Mouse (Mus musculus) T-cell, adult 66 days (primary cell): ENCODE data around the gene Plin3. TPM values are rescaled to one million over a fixed set of nuclear protein-coding genes. Genes with fewer than 3 reads are reported as not detected.

Experiments used
- total RNA-seq, 2 experiments: library from RNA; stranded (reverse); gene quantifications; 3 replicates in 1 of 2; 4 replicates in 1 of 2; pipeline ENCODE4 v1.2.4; 2023

Gene Plin3
- total RNA-seq, result 10 to 100 TPM; 14.7 to 22.4 TPM

GRCm38 (mm10) chr17:56292531-56293222, at the start of gene Plin3:
Gene Plin3, minus strand, starts transcription at chr17:56292873.

GRCm38 (mm10) chr17:56325450-56326152, 32.9 kb upstream of the Plin3 start, which contains the start of gene Kdm4b:
Gene Kdm4b, plus strand, starts transcription at chr17:56326062.

GRCm38 (mm10) chr17:56303160-56303846, 10.6 kb upstream of the Plin3 start, which contains the start of gene Uhrf1:
Gene Uhrf1, plus strand, starts transcription at chr17:56303321.

GRCm38 (mm10) chr17:56300186-56300585, 7.5 kb upstream of the Plin3 start, which contains the start of gene Arrdc5:
Gene Arrdc5, minus strand, starts transcription at chr17:56300286.

GRCm38 (mm10) chr17:56276643-56277566, 15.8 kb downstream of the Plin3 start, which contains the start of gene Ticam1:
Gene Ticam1, minus strand, starts transcription at chr17:56276786.

GRCm38 (mm10) chr17:56256239-56256881, 36.3 kb downstream of the Plin3 start, which contains the start of gene Fem1a:
Gene Fem1a, plus strand, starts transcription at chr17:56256810.

Other genes starting within 250 kb of the Plin3 start
- 10 to 100 TPM; 66.9 to 74.8 TPM for gene Ubxn6, start 217.8 kb downstream of the Plin3 start, total RNA-seq
- 100 to 1,000 TPM; 103 to 106 TPM for gene Hdgfl2, start 213.2 kb downstream of the Plin3 start, total RNA-seq
- not detected for gene Plin4, start 183.1 kb downstream of the Plin3 start, total RNA-seq
- gene Plin5, start 175.3 kb downstream of the Plin3 start, total RNA-seq, result not detected
- gene Lrg1, start 170.9 kb downstream of the Plin3 start, total RNA-seq, result not detected
- not detected for gene Sema6b, start 152.5 kb downstream of the Plin3 start, total RNA-seq
- 10 to 100 TPM; 13.1 to 14.9 TPM for gene Tnfaip8l1, start 130.4 kb downstream of the Plin3 start, total RNA-seq
- 10 to 100 TPM; 51.6 to 52.0 TPM for gene Mydgf, start 109.0 kb downstream of the Plin3 start, total RNA-seq
- gene Dpp9, start 74.0 kb downstream of the Plin3 start, total RNA-seq, result 10 to 100 TPM; 50.3 to 51.5 TPM
- gene Fem1a, start 36.1 kb downstream of the Plin3 start, total RNA-seq, result 10 to 100 TPM; 27.4 to 27.7 TPM
- gene Ticam1, start 16.1 kb downstream of the Plin3 start, total RNA-seq, result 10 to 100 TPM; 12.2 to 13.1 TPM
- gene Arrdc5, start 7.4 kb upstream of the Plin3 start, total RNA-seq, result not detected
- 10 to 100 TPM; 12.3 to 16.8 TPM for gene Uhrf1, start 10.4 kb upstream of the Plin3 start, total RNA-seq
- 10 to 100 TPM; 67.1 to 81.0 TPM for gene Kdm4b, start 33.2 kb upstream of the Plin3 start, total RNA-seq
- 10 to 100 TPM; 18.2 to 22.8 TPM for gene Ptprs, start 183.6 kb upstream of the Plin3 start, total RNA-seq
- not detected for gene Znrf4, start 219.6 kb upstream of the Plin3 start, total RNA-seq